Mouse (Mus musculus) C2C12 (cell line): ENCODE results near the gene Mastl. TPM values are rescaled to one million over a fixed set of nuclear protein-coding genes. Genes with fewer than 3 reads are reported as not detected.

ENCODE experiments used
- H3K27me3 ChIP-seq: one replicate; pipeline ENCODE4 v1.6.1; 2011; ENCODE audit not compliant: control insufficient read depth, insufficient read depth, insufficient read length
- H3K36me3 ChIP-seq: one replicate; pipeline ENCODE4 v1.6.1; 2011; ENCODE audit not compliant: control insufficient read depth, insufficient read depth
- H3K4me3 ChIP-seq: one replicate; pipeline ENCODE4 v1.5.1; 2011; ENCODE audit warnings: mild to moderate bottlenecking, control low read depth; ENCODE audit not compliant: poor library complexity, insufficient read depth, severe bottlenecking
- H3K79me2 ChIP-seq: one replicate; pipeline ENCODE4 v1.6.1; 2011; ENCODE audit not compliant: control insufficient read depth, insufficient read depth
- H3K79me3 ChIP-seq: one replicate; pipeline ENCODE4 v1.6.1; 2011; ENCODE audit warnings: low read depth, control low read depth
- H3ac ChIP-seq: one replicate; pipeline ENCODE3; 2011; ENCODE audit warnings: low read depth; ENCODE audit not compliant: control insufficient read depth, insufficient read length
- CEBPB ChIP-seq: IDR thresholded peaks from one replicate; pipeline ENCODE4 v1.6.1; 2011; ENCODE audit warnings: low read depth, mild to moderate bottlenecking, control low read depth, moderate library complexity
- CTCF ChIP-seq: IDR thresholded peaks from one replicate; pipeline ENCODE4 v1.5.1; 2011; ENCODE audit not compliant: control insufficient read depth, insufficient read depth, insufficient read length
- FOSL1 ChIP-seq: IDR thresholded peaks from one replicate; pipeline ENCODE4 v1.8.0; 2011; ENCODE audit warnings: mild to moderate bottlenecking, low read length; ENCODE audit not compliant: poor library complexity, insufficient read depth, severe bottlenecking
- MAX ChIP-seq: IDR thresholded peaks from one replicate; pipeline ENCODE4 v1.6.1; 2011; ENCODE audit warnings: mild to moderate bottlenecking, control low read depth
- MYOD1 ChIP-seq: IDR thresholded peaks from one replicate; pipeline ENCODE4 v1.6.1; 2011; ENCODE audit warnings: low read depth; ENCODE audit not compliant: control insufficient read depth, insufficient read length
- MYOG ChIP-seq: IDR thresholded peaks from one replicate; pipeline ENCODE4 v1.6.1; 2011; ENCODE audit not compliant: control insufficient read depth, insufficient read length; ENCODE audit errors: extremely low read depth
- USF1 ChIP-seq: IDR thresholded peaks from one replicate; pipeline ENCODE4 v1.6.1; 2011; ENCODE audit warnings: low read depth, mild to moderate bottlenecking, control low read depth, moderate library complexity
- long read RNA-seq, 2 experiments: library from polyadenylated mRNA; unstranded; transcript quantifications; one replicate each; pipeline ENCODE4 v2.0.0; 2019 to 2020
- polyA plus RNA-seq: library from polyadenylated mRNA; unstranded; fragments of >200 nt; fragmentation: generic; extraction: Trizol; gene quantifications from one replicate; pipeline ENCODE4 v1.2.1, GENCODE M21; 2012; ENCODE audit warnings: missing spikeins

Mastl gene
- 3.7 TPM for polyA plus RNA-seq
- long read RNA-seq, experiment 1, full-length matches to known transcripts = 3 of 7 reads
- long read RNA-seq, experiment 1, partial matches to known transcripts = 1 of 7 reads
- long read RNA-seq, experiment 1, other reads (novel, unspliced or antisense) = 3 of 7 reads
- long read RNA-seq, experiment 2, full-length matches to known transcripts = 89 of 130 reads
- long read RNA-seq, experiment 2, partial matches to known transcripts = 7 of 130 reads
- long read RNA-seq, experiment 2, other reads (novel, unspliced or antisense) = 34 of 130 reads

DNA sequence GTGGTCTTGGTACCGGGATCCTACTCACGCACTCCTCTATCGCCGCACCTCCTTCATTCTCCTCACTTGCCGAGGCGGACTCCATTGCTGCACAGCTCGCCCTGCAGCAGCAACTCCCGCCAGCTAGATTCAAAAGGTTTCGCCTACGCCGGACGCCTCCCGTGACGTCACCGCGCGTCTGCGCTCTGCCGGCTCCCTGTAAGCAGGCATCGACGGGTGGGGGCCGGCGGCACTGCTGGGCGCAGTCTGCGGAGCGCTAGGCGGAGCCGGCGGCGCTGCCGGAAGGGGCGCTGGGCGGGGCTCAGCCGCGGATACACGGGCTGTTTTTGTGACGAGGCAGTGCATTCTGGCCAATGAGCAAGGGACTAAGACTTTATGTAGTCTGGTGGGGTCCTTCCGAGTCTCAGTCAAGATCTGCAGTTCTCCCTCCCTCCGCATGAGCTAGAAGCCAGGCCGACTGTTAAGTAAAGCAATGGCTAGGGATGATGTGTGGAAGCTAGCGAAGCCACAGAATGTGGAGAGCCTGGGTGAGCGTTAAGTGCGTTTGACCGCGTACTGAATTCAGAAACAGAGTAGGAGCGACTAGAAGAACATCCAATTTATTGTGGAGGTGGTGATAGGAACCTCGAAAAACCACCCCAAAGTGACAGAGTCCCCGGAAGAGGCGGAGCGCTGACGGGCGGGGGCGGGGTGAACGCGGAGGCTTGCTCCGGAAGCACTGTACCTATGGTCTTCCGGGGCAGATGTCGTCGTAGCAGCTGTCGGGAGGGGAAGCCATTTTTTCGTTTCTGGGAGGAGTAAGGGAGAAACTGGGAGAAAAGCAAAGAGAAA is at the start of gene Mastl, which contains the start of gene Yme1l1:
Gene Mastl (minus strand): TSS at position 248 of the 831 bp plus-strand sequence.
Gene Yme1l1 (plus strand): TSS at position 593 of the 831 bp plus-strand sequence.
- TF ChIP-seq MYOD1 (peak; percentile 48), FOSL1 (no peak), MAX (no peak), CEBPB (no peak), CTCF (no peak), USF1 (no peak), MYOG (no peak)
- Histone ChIP-seq H3K79me3 (peaks cover 78% of the 10 kb centered on the region), H3K4me3 (peak within 1 kb of the TSS; percentile 93), H3K79me2 (peaks cover 94% of the 10 kb centered on the region), H3K36me3 (peaks cover 16% of the 10 kb centered on the region), H3K27me3 (no peaks in the 10 kb centered on the region), H3ac (peak within 1 kb of the TSS; percentile 90)

GRCm38 (mm10) chr2:23202900-23203670 is 47.3 kb upstream of the Mastl start:
- TF ChIP-seq USF1 (no peak), FOSL1 (no peak), CEBPB (no peak), MYOD1 (no peak), MAX (no peak), CTCF (no peak), MYOG (no peak)
- no peaks in the 10 kb centered on the region for H3K79me2 ChIP-seq
- no peak overlapping the region for H3K4me3 ChIP-seq
- no peak overlapping the region for H3ac ChIP-seq
- peaks cover 24% of the 10 kb centered on the region for H3K36me3 ChIP-seq
- no peaks in the 10 kb centered on the region for H3K79me3 ChIP-seq
- no peaks in the 10 kb centered on the region for H3K27me3 ChIP-seq

- no peak for TF ChIP-seq CTCF
- TF ChIP-seq USF1 = no peak
- TF ChIP-seq MYOD1 = no peak
- TF ChIP-seq CEBPB = no peak
- no peak for TF ChIP-seq MYOG
- TF ChIP-seq MAX = no peak
- TF ChIP-seq FOSL1 = no peak
- H3K36me3 ChIP-seq = peaks cover 41% of the 10 kb centered on the region
- H3K27me3 ChIP-seq = no peaks in the 10 kb centered on the region
- no peak overlapping the region for H3ac ChIP-seq
- no peaks in the 10 kb centered on the region for H3K79me3 ChIP-seq
- H3K4me3 ChIP-seq = no peak overlapping the region
- no peaks in the 10 kb centered on the region for H3K79me2 ChIP-seq
These were observed 45.2 kb upstream of the Mastl start for GRCm38 (mm10) chr2:23201034-23201433.

DNA sequence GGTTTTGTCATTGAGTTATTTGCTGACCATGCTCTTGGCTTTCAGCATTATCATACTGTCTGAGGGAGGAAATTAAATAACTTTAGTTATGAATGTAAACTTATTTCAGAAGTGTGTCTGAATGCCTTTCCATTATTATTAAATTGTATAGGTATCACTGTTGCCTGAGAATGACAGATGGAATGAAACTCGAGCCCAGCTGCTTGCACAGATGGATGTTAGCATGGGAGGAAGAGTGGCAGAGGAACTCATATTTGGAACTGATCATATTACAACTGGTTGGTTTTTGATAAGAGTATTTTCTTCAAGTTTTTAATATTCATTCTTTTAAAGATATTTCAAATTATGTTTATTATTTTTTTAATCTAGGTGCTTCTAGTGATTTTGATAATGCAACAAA is 38.5 kb upstream of the Mastl start:
- no peak for TF ChIP-seq FOSL1
- Histone ChIP-seq H3K4me3 (no peak overlapping the region), H3K79me3 (no peaks in the 10 kb centered on the region), H3K36me3 (peaks cover 90% of the 10 kb centered on the region), H3K79me2 (no peaks in the 10 kb centered on the region), H3K27me3 (no peaks in the 10 kb centered on the region), H3ac (no peak overlapping the region)

- Histone ChIP-seq H3K4me3 (no peak overlapping the region), H3K36me3 (peaks cover 88% of the 10 kb centered on the region), H3K79me3 (peaks cover 3% of the 10 kb centered on the region), H3K27me3 (no peaks in the 10 kb centered on the region), H3ac (no peak overlapping the region), H3K79me2 (no peaks in the 10 kb centered on the region)
- TF ChIP-seq MAX = no peak
These were observed 16.5 kb upstream of the Mastl start for GRCm38 (mm10) chr2:23172305-23172704.
